Mouse (Mus musculus): ENCODE measurements around the gene 1700001J03Rik.

DNA sequence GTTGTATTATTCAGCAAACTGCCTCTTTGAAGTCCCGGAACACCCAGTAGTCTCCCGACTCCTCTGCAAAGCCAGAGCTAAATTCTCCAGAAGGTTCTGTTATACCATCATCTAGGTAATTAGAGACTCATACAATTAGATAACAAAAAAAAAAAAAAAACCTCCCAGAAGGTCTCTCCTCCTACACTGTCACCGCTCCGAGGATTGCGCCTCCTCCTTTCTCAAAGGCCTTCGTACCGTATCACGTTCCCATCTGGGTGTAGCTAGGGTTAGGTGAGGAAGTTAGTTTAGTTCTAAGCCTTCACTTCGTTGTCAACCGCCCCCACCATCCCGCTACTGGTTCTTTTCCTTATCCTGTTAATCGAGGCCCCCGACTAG is 35.4 kb upstream of the 1700001J03Rik start:
- TF ChIP-seq CTCF (conservative IDR thresholded peaks at IDR 0.05; ENCODE audit: insufficient read depth, insufficient read length, low read depth, low read length) (no peak), POLR2A (IDR thresholded peaks at IDR 0.05; ENCODE audit: low read depth, low read length) (no peak)
